Mouse (Mus musculus): ENCODE results near the gene D930020B18Rik. TPM values are rescaled to one million over a fixed set of nuclear protein-coding genes. Genes with fewer than 3 reads are reported as not detected.

Gene D930020B18Rik
- total RNA-seq (2021): not detected
- long read RNA-seq, experiment 1: 0 reads
- long read RNA-seq, experiment 2: 0 reads

GRCm38 (mm10) chr10:121641272-121642053 lies at the start of gene D930020B18Rik:
Gene D930020B18Rik, plus strand, starts transcription at chr10:121641588.
- intact Hi-C loops (cut with DNase I): no loop called here
- no peak for DNase-seq

GRCm38 (mm10) chr10:121596580-121596979 lies 44.8 kb upstream of the D930020B18Rik start:
- DNase-seq: no peak
- intact Hi-C loops (cut with DNase I): no loop called here

- DNase-seq: no peak
- intact Hi-C loops (cut with DNase I): loop anchor here (5.0 kb wide), 1 partner anchor 44 kb away; no protein-coding TSS in a partner anchor
Measured at GRCm38 (mm10) chr10:121601272-121601671, 40.1 kb upstream of the D930020B18Rik start.

- DNase-seq: no peak
- intact Hi-C loops (cut with DNase I): loop anchor here (5.0 kb wide), 1 partner anchor 46 kb away; no protein-coding TSS in a partner anchor
Measured at GRCm38 (mm10) chr10:121603556-121603955, 37.8 kb upstream of the D930020B18Rik start.

- intact Hi-C loops (cut with DNase I): loop anchor here (5.0 kb wide), 1 partner anchor 47 kb away; no protein-coding TSS in a partner anchor
- no peak for DNase-seq
Measured at GRCm38 (mm10) chr10:121604632-121605344, 36.6 kb upstream of the D930020B18Rik start.

- no peak for DNase-seq
- intact Hi-C loops (cut with DNase I): no loop called here
Measured at GRCm38 (mm10) chr10:121608177-121608576, 33.2 kb upstream of the D930020B18Rik start.

GRCm38 (mm10) chr10:121611587-121611986 lies 29.8 kb upstream of the D930020B18Rik start:
- intact Hi-C loops (cut with DNase I): no loop called here
- no peak for DNase-seq

GRCm38 (mm10) chr10:121612448-121612847 lies 28.9 kb upstream of the D930020B18Rik start:
- intact Hi-C loops (cut with DNase I): no loop called here
- no peak for DNase-seq

- intact Hi-C loops (cut with DNase I): no loop called here
- DNase-seq: no peak
Measured at GRCm38 (mm10) chr10:121613570-121613969, 27.8 kb upstream of the D930020B18Rik start.

GRCm38 (mm10) chr10:121615146-121615870 lies 26.1 kb upstream of the D930020B18Rik start:
- intact Hi-C loops (cut with DNase I): no loop called here
- no peak for DNase-seq

- intact Hi-C loops (cut with DNase I): no loop called here
- no peak for DNase-seq
Measured at GRCm38 (mm10) chr10:121615935-121616334, 25.5 kb upstream of the D930020B18Rik start.

GRCm38 (mm10) chr10:121622431-121622830 lies 19.0 kb upstream of the D930020B18Rik start:
- intact Hi-C loops (cut with DNase I): loop anchor here (5.0 kb wide), 1 partner anchor 35 kb away; the partner anchor contains the start of gene Tbk1
- DNase-seq: no peak

GRCm38 (mm10) chr10:121623670-121624069 lies 17.7 kb upstream of the D930020B18Rik start:
- intact Hi-C loops (cut with DNase I): loop anchor here (5.0 kb wide), 1 partner anchor 36 kb away; the partner anchor contains the start of gene Tbk1
- no peak for DNase-seq

- DNase-seq: no peak
- intact Hi-C loops (cut with DNase I): no loop called here
Measured at GRCm38 (mm10) chr10:121625006-121625405, 16.4 kb upstream of the D930020B18Rik start.

GRCm38 (mm10) chr10:121625407-121626185 lies 15.8 kb upstream of the D930020B18Rik start:
- no peak for DNase-seq
- intact Hi-C loops (cut with DNase I): no loop called here

- peak; percentile 94 to 97 for DNase-seq
- intact Hi-C loops (cut with DNase I): no loop called here
Measured at GRCm38 (mm10) chr10:121626186-121626882, 15.1 kb upstream of the D930020B18Rik start, which contains the start of gene Xpot. Gene Xpot, minus strand, starts transcription at chr10:121626332.

GRCm38 (mm10) chr10:121627216-121627852 lies 14.1 kb upstream of the D930020B18Rik start:
- no peak for DNase-seq
- intact Hi-C loops (cut with DNase I): no loop called here

GRCm38 (mm10) chr10:121628561-121629040 lies 12.8 kb upstream of the D930020B18Rik start:
- no peak for DNase-seq
- intact Hi-C loops (cut with DNase I): no loop called here

Measured in gastrocnemius, postnatal 36 days (tissue).